Mouse (Mus musculus) neural tube, embryonic 14.5 days (tissue): ENCODE data around the gene Dip2c. TPM values are rescaled to one million over a fixed set of nuclear protein-coding genes. Genes with fewer than 3 reads are reported as not detected.
A peak's percentile ranks its signal among the peaks of the same experiment; 100 is the strongest.

Experiments used
- ATAC-seq: fragments of 200-750 bp; cut with Nextera tagmentation; 2 replicates; pipeline ENCODE4 v1.8.0; 2017; ENCODE audit warnings: low read depth, mild to moderate bottlenecking, moderate TSS enrichment, moderate library complexity
- H3K27ac ChIP-seq: fragments of 300-500 bp; sonication (generic); 2 replicates; pipeline ENCODE4 v1.5.1; 2014; ENCODE audit warnings: low read depth, mild to moderate bottlenecking, control low read depth, low read length, moderate library complexity, mixed read lengths
- H3K27me3 ChIP-seq: fragments of 300-500 bp; sonication (generic); 2 replicates; pipeline ENCODE4 v1.6.1; 2014; ENCODE audit warnings: low read length; ENCODE audit not compliant: control insufficient read depth, insufficient read depth
- H3K36me3 ChIP-seq: fragments of 300-500 bp; sonication (generic); 2 replicates; pipeline ENCODE4 v1.6.1; 2014; ENCODE audit warnings: low read length, mixed read lengths; ENCODE audit not compliant: control insufficient read depth, insufficient read depth
- H3K4me1 ChIP-seq: fragments of 300-500 bp; sonication (generic); 2 replicates; pipeline ENCODE4 v1.6.1; 2014; ENCODE audit warnings: low read length; ENCODE audit not compliant: control insufficient read depth, insufficient read depth
- H3K4me2 ChIP-seq: fragments of 300-500 bp; sonication (generic); 2 replicates; pipeline ENCODE4 v1.6.1; 2014; ENCODE audit warnings: mild to moderate bottlenecking, low read depth, low read length, control low read depth
- H3K4me3 ChIP-seq: fragments of 300-500 bp; sonication (generic); 2 replicates; pipeline ENCODE4 v1.5.1; 2014; ENCODE audit warnings: low read depth, low read length, control low read depth, mixed read lengths
- H3K9ac ChIP-seq: fragments of 300-500 bp; sonication (generic); replicated peaks from 2 replicates; pipeline ENCODE4 v1.6.1; 2014; ENCODE audit warnings: low read depth, mild to moderate bottlenecking, control low read depth, low read length, mixed read lengths
- H3K9me3 ChIP-seq: fragments of 300-500 bp; sonication (generic); 2 replicates; pipeline ENCODE4 v1.6.1; 2016; ENCODE audit warnings: low read length; ENCODE audit not compliant: control insufficient read depth
- WGBS: fragments of 180-500 bp; shearing (Covaris S2); extraction: QIAGEN DNeasy Blood & Tissue Kit; methylation state at CpG from one replicate; pipeline ENCODE4 v1.1.7; 2014; 5-methylcytosine and 5-hydroxymethylcytosine counted together
- polyA plus RNA-seq: library from polyadenylated mRNA; unstranded; fragments of >200 nt; fragmentation: Nextera tagmentation; extraction: Ambion mirVana; gene quantifications from 2 replicates; pipeline ENCODE4 v1.2.1, GENCODE M21; 2014

The Dip2c gene
- polyA plus RNA-seq, 1 experiment from 2014 or later, result 24.0 TPM

GRCm38 (mm10) chr13:9278636-9279035 is 2.3 kb downstream of the Dip2c start:
- no peaks in the 10 kb centered on the region for H3K36me3 ChIP-seq
- H3K9me3 ChIP-seq, result no peaks in the 10 kb centered on the region
- no peaks in the 10 kb centered on the region for H3K27me3 ChIP-seq
- peak overlapping the region; percentile 93 for H3K4me3 ChIP-seq
- WGBS, result 84% methylated on average over 5 of the region's 5 CpGs
- peak overlapping the region; percentile 65 for H3K4me2 ChIP-seq
- H3K27ac ChIP-seq, result no peak overlapping the region
- H3K9ac ChIP-seq, result no peak overlapping the region
- peaks cover 14% of the 10 kb centered on the region for H3K4me1 ChIP-seq
- ATAC-seq, result no peak

DNA sequence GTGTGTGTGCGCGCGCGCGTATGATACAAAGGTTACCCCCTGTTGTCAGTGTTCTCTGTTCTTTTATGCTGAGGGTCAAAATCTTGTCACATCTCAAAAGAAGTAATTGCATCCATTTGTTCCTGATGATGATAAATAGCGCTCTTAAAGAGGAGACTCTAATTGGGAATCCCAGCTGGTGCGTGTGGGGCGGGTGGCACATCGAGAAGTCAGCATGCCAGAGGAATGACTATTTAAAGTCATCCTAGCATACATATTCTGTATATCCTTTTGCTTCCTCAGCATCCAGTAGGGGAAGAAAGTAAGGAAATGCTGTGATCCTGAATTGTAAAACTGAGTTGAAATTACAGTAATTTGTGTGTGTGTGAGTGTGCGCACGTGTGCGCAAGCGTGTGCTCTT is 6.7 kb downstream of the Dip2c start:
- Histone ChIP-seq H3K9ac (no peak overlapping the region), H3K4me3 (no peak overlapping the region), H3K27ac (no peak overlapping the region), H3K4me2 (no peak overlapping the region), H3K4me1 (peaks cover 12% of the 10 kb centered on the region), H3K9me3 (no peaks in the 10 kb centered on the region), H3K27me3 (no peaks in the 10 kb centered on the region), H3K36me3 (no peaks in the 10 kb centered on the region)
- no peak for ATAC-seq
- WGBS, result 40% methylated on average over 13 of the region's 13 CpGs

- no peak for ATAC-seq
- Histone ChIP-seq H3K27ac (no peak overlapping the region), H3K4me3 (no peak overlapping the region), H3K4me1 (no peaks in the 10 kb centered on the region), H3K27me3 (no peaks in the 10 kb centered on the region), H3K9me3 (no peaks in the 10 kb centered on the region), H3K4me2 (no peak overlapping the region), H3K9ac (no peak overlapping the region), H3K36me3 (no peaks in the 10 kb centered on the region)
- 58% methylated on average over 2 of the region's 2 CpGs for WGBS
Measured at GRCm38 (mm10) chr13:9289916-9290315, 13.6 kb downstream of the Dip2c start.

- H3K27me3 ChIP-seq, result no peaks in the 10 kb centered on the region
- H3K4me1 ChIP-seq, result no peaks in the 10 kb centered on the region
- no peaks in the 10 kb centered on the region for H3K36me3 ChIP-seq
- no peak overlapping the region for H3K27ac ChIP-seq
- no peak overlapping the region for H3K4me2 ChIP-seq
- H3K4me3 ChIP-seq, result no peak overlapping the region
- 87% methylated on average over 6 of the region's 6 CpGs for WGBS
- H3K9me3 ChIP-seq, result no peaks in the 10 kb centered on the region
- no peak for ATAC-seq
- H3K9ac ChIP-seq, result no peak overlapping the region
Measured at GRCm38 (mm10) chr13:9296285-9296684, 20.0 kb downstream of the Dip2c start.

DNA sequence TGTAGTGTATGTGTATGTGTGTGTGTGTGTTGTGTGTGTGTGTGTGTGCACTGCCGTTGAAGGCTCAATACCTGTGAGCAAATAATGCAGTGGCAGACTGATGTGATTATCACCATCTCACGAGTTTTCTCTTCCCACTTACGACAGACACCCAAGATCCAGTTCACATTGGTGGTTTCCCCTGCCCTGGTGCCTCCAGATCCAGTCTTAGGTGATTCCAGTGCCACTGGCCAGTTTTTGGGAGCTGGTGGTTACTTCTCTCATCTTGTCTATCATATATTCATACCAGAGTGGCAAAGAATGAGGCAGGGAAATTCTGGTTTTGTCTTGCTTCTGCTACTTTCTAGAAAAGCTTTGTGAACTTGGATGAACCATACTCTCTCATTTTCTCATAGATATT is 20.9 kb downstream of the Dip2c start:
- no peaks in the 10 kb centered on the region for H3K9me3 ChIP-seq
- H3K4me3 ChIP-seq, result no peak overlapping the region
- no peak overlapping the region for H3K4me2 ChIP-seq
- no peaks in the 10 kb centered on the region for H3K4me1 ChIP-seq
- no peaks in the 10 kb centered on the region for H3K36me3 ChIP-seq
- H3K27me3 ChIP-seq, result no peaks in the 10 kb centered on the region
- H3K27ac ChIP-seq, result no peak overlapping the region
- no peak overlapping the region for H3K9ac ChIP-seq
- WGBS, result 82% methylated on average over 3 of the region's 3 CpGs
- ATAC-seq, result no peak

DNA sequence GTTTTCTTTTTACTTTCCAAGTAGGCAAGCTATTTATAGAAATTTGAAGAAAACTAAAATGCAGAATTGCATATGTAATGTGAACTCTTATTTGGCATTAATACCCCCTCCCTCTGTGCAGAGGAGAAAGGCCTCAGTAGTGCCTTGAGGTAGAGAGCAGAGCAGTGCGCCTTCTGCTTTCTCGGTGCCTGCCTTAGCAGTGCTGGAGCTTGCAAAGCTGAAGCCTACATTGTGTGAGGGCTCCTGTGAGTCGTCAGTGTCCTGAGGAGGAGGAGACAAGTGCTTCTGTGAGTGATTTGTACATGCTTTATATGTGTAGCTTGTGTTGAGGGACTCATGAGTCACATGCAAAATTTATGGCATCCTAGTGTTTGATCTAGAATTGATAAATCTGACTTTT is 21.4 kb downstream of the Dip2c start:
- Histone ChIP-seq H3K27me3 (no peaks in the 10 kb centered on the region), H3K27ac (no peak overlapping the region)
- 60% methylated on average over 3 of the region's 3 CpGs for WGBS

GRCm38 (mm10) chr13:9299657-9300056 is 23.3 kb downstream of the Dip2c start:
- WGBS, result 76% methylated on average over 2 of the region's 2 CpGs
- no peak for ATAC-seq
- no peak overlapping the region for H3K4me3 ChIP-seq
- H3K27me3 ChIP-seq, result no peaks in the 10 kb centered on the region
- no peak overlapping the region for H3K4me2 ChIP-seq
- no peaks in the 10 kb centered on the region for H3K36me3 ChIP-seq
- H3K27ac ChIP-seq, result no peak overlapping the region
- H3K9ac ChIP-seq, result no peak overlapping the region
- H3K9me3 ChIP-seq, result no peaks in the 10 kb centered on the region
- no peaks in the 10 kb centered on the region for H3K4me1 ChIP-seq

More for the DNA sequence above, 21.4 kb downstream of the Dip2c start:
- no peaks in the 10 kb centered on the region for H3K36me3 ChIP-seq
- H3K4me2 ChIP-seq, result no peak overlapping the region
- 0 out of 2 replicates have a peak, but pooled peaks have one; percentile 34 for ATAC-seq
- H3K9ac ChIP-seq, result no peak overlapping the region
- no peaks in the 10 kb centered on the region for H3K9me3 ChIP-seq
- H3K4me1 ChIP-seq, result no peaks in the 10 kb centered on the region
- no peak overlapping the region for H3K4me3 ChIP-seq

DNA sequence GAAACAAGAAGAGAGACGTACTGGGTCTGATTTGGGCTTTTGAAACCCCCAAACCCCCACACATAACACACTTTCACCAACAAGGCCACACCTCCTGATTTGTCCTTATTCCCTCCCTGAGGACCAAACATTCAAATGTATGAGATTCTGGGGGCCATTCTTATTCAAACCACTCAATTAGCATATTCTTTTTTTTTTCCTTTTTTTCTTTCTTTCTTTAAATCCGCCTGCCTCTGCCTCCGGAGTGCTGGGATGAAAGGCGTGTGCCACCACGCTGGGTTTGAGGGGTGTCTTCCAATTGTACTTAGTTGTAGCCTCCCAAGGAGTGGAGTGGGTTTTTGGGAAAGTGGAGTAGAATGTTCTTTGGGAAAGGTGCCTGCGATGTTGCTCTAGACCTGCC is 32.5 kb downstream of the Dip2c start:
- 0 out of 2 replicates have a peak, but pooled peaks cover under 1% of the 10 kb centered on the region for H3K4me1 ChIP-seq
- no peak overlapping the region for H3K4me3 ChIP-seq
- ATAC-seq, result no peak
- no peak overlapping the region for H3K27ac ChIP-seq
- no peak overlapping the region for H3K9ac ChIP-seq
- 43% methylated on average over 6 of the region's 6 CpGs for WGBS
- H3K4me2 ChIP-seq, result no peak overlapping the region
- H3K27me3 ChIP-seq, result no peaks in the 10 kb centered on the region
- no peaks in the 10 kb centered on the region for H3K36me3 ChIP-seq
- H3K9me3 ChIP-seq, result no peaks in the 10 kb centered on the region

- 76% methylated on average over 1 of the region's 1 CpGs for WGBS
- Histone ChIP-seq H3K9me3 (no peaks in the 10 kb centered on the region), H3K27ac (no peak overlapping the region), H3K4me3 (no peak overlapping the region), H3K9ac (no peak overlapping the region), H3K27me3 (no peaks in the 10 kb centered on the region), H3K4me2 (no peak overlapping the region), H3K36me3 (no peaks in the 10 kb centered on the region), H3K4me1 (0 out of 2 replicates have a peak, but pooled peaks cover 3% of the 10 kb centered on the region)
- no peak for ATAC-seq
Measured at GRCm38 (mm10) chr13:9310806-9311205, 34.5 kb downstream of the Dip2c start.

DNA sequence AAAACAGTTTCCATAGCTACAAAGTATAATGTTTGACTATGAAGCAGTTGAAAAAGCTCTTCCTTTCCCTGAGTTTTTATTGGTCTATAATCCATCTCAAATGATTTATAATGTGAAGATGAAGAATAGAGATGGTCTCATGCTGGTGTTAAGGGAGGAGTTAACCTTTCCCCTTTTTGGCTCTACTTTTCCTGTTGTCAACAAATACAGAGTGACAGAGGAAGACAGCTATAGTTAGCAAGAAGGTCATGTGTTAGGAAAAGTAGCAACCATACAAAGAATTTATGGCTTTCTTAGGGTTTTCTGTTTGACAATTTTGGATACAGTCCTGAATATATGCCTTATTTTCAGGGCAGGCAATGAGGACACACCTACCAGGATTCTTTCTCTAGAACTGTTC is 36.6 kb downstream of the Dip2c start:
- H3K4me2 ChIP-seq, result no peak overlapping the region
- H3K9ac ChIP-seq, result no peak overlapping the region
- H3K4me3 ChIP-seq, result no peak overlapping the region
- 0 out of 2 replicates have a peak, but pooled peaks cover 3% of the 10 kb centered on the region for H3K4me1 ChIP-seq
- H3K36me3 ChIP-seq, result no peaks in the 10 kb centered on the region
- no peaks in the 10 kb centered on the region for H3K9me3 ChIP-seq
- no peaks in the 10 kb centered on the region for H3K27me3 ChIP-seq
- H3K27ac ChIP-seq, result no peak overlapping the region
- no peak for ATAC-seq
